Mouse (Mus musculus): Measurements from ENCODE around the gene Kcnj10. TPM values are rescaled to one million over a fixed set of nuclear protein-coding genes. Genes with fewer than 3 reads are reported as not detected.

Gene Kcnj10
- polyA plus RNA-seq, 1 experiment, result 0.39 TPM

Other genes starting within 250 kb of the Kcnj10 start
- gene Pex19, start 214.5 kb upstream of the Kcnj10 start, polyA plus RNA-seq (2012; rRNA removed), result 89.4 and 89.6 TPM in 2 replicates
- gene Dcaf8, start 193.1 kb upstream of the Kcnj10 start, polyA plus RNA-seq (2012; rRNA removed), result 115 and 118 TPM in 2 replicates
- gene Pea15a, start 134.4 kb upstream of the Kcnj10 start, polyA plus RNA-seq (2012; rRNA removed), result 165 and 166 TPM in 2 replicates
- gene Casq1, start 121.3 kb upstream of the Kcnj10 start, polyA plus RNA-seq (2012; rRNA removed), result 3.2 and 3.3 TPM in 2 replicates
- not detected in 2 replicates for gene Atp1a4, start 82.8 kb upstream of the Kcnj10 start, polyA plus RNA-seq (2012; rRNA removed)
- 54.7 and 60.0 TPM in 2 replicates for gene Igsf8, start 79.6 kb upstream of the Kcnj10 start, polyA plus RNA-seq (2012; rRNA removed)
- 44.1 and 57.0 TPM in 2 replicates for gene Atp1a2, start 43.1 kb upstream of the Kcnj10 start, polyA plus RNA-seq (2012; rRNA removed)
- gene Kcnj9, start 11.9 kb upstream of the Kcnj10 start, polyA plus RNA-seq (2012; rRNA removed), result 0.04 and 0.23 TPM in 2 replicates
- 10.3 and 11.5 TPM in 2 replicates for gene Pigm, start 35.3 kb downstream of the Kcnj10 start, polyA plus RNA-seq (2012; rRNA removed)
- 5.1 and 6.9 TPM in 2 replicates for gene Slamf9, start 134.1 kb downstream of the Kcnj10 start, polyA plus RNA-seq (2012; rRNA removed)
- gene Igsf9, start 140.6 kb downstream of the Kcnj10 start, polyA plus RNA-seq (2012; rRNA removed), result 12.5 and 14.1 TPM in 2 replicates
- 139 and 175 TPM in 2 replicates for gene Tagln2, start 158.8 kb downstream of the Kcnj10 start, polyA plus RNA-seq (2012; rRNA removed)
- 0.66 and 1.2 TPM in 2 replicates for gene Cfap45, start 179.6 kb downstream of the Kcnj10 start, polyA plus RNA-seq (2012; rRNA removed)
- gene Vsig8, start 214.7 kb downstream of the Kcnj10 start, polyA plus RNA-seq (2012; rRNA removed), result 0.40 and 0.50 TPM in 2 replicates
- gene Slamf8, start 249.4 kb downstream of the Kcnj10 start, polyA plus RNA-seq (2012; rRNA removed), result 3.7 and 6.3 TPM in 2 replicates

Measured in urinary bladder, adult 2 months (tissue).